Mouse (Mus musculus) hindlimb bud, embryonic 11.5 days (tissue): ENCODE measurements around the gene Cspg4.
A peak's percentile ranks its signal among the peaks of the same experiment; 100 is the strongest.

Experiments used
- DNase-seq: peaks from one replicate; pipeline ENCODE4 v3.0.0-alpha.2; 2012; ENCODE audit warnings: low read depth, low spot score; ENCODE audit errors: extremely low spot score

The Cspg4 gene

GRCm38 (mm10) chr9:56864832-56865231 is at the start of gene Cspg4:
Gene Cspg4 (plus strand): TSS chr9:56865033.
- DNase-seq = no peak

DNA sequence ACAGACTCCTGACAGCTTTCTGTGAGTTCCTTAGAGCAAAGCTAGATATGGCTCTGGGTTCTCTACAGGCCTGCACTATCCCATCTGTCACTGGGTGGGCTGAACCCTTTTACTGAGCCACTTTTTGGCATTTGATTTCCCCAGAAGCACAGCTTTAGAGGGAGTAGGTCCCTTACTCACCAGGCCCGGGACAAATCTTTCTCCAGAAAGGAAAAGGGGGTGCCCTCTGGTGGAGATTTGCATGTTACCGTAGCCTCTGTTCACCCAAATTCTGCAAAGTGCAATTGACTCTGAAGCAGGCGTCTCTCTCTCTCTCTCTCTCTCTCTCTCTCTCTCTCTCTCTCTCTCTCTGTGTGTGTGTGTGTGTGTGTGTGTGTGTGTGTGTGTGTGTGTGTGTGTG is 39.9 kb upstream of the Cspg4 start:
- DNase-seq = no peak

- no peak for DNase-seq
Observed at GRCm38 (mm10) chr9:56825476-56826213, 39.2 kb upstream of the Cspg4 start.

- no peak for DNase-seq
Observed at GRCm38 (mm10) chr9:56828146-56828545, 36.7 kb upstream of the Cspg4 start.

GRCm38 (mm10) chr9:56828841-56829240 is 36.0 kb upstream of the Cspg4 start:
- no peak for DNase-seq

GRCm38 (mm10) chr9:56830162-56830561 is 34.7 kb upstream of the Cspg4 start:
- DNase-seq = no peak

- DNase-seq = no peak
Observed at GRCm38 (mm10) chr9:56831904-56832303, 32.9 kb upstream of the Cspg4 start.

DNA sequence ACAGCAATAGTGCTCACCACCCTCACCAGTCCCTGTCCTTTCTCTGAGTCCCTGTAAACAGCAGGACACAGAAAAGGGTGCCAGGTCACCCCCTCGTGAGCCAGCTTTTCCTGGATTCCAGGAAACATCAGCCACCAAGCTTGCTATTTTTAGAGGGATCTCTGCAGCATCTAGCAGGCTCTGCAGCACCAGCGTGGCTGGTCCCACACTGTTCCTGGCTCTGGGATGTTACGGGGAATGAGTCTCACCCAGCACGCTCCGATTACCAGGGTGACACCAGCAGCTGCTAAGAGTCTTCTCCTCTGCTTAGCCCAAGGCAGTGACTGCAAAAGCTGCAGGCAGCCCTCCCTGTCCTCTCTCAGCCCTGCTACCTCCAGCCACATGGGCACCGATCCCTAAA is 31.9 kb upstream of the Cspg4 start:
- DNase-seq = no peak

- DNase-seq = no peak
Observed at GRCm38 (mm10) chr9:56835152-56835551, 29.7 kb upstream of the Cspg4 start.

GRCm38 (mm10) chr9:56840721-56841120 is 24.1 kb upstream of the Cspg4 start:
- no peak for DNase-seq

DNA sequence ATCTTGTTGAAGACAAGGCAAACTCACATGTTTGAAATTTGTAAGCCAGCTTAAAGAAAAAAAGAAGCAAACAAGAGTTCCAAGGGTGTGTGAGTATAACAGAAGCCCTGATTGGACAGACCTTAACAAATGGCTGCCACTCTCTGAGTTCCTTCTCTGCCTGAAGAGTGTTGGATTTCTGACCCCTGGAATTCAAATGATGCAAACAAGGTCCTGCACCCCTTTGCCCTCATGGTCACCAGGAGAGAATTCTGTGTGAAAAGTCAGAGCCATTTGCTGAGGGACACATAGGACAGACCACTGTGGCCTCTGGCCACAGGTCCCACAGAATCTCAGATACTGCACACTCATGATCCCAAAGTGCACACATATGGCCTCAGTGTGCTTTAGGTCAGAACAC is 23.0 kb upstream of the Cspg4 start:
- DNase-seq = no peak

- no peak for DNase-seq
Observed at GRCm38 (mm10) chr9:56842303-56842719, 22.5 kb upstream of the Cspg4 start.

GRCm38 (mm10) chr9:56843679-56844188 is 21.1 kb upstream of the Cspg4 start:
- DNase-seq = peak; percentile 86

- DNase-seq = no peak
Observed at GRCm38 (mm10) chr9:56844644-56845043, 20.2 kb upstream of the Cspg4 start.

DNA sequence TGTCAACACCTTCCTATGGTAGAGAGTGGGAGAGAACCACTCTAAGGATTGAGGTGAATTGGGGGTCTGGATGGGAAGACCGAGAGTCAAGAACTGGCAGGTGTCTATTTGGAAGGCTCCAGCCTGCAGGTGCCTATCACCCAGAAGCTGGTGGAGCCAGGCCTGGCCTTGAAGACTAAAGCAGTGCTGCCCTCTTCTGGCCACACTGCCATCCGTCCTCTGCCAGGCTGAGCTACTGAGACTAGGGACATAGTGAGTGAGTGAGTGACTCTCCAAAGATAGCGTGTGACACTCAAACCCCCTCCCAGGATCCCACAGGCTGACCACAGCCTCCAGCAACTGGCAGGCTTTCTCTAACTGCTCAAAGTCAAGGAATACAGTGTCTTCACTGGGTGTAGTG is 17.3 kb upstream of the Cspg4 start:
- no peak for DNase-seq

DNA sequence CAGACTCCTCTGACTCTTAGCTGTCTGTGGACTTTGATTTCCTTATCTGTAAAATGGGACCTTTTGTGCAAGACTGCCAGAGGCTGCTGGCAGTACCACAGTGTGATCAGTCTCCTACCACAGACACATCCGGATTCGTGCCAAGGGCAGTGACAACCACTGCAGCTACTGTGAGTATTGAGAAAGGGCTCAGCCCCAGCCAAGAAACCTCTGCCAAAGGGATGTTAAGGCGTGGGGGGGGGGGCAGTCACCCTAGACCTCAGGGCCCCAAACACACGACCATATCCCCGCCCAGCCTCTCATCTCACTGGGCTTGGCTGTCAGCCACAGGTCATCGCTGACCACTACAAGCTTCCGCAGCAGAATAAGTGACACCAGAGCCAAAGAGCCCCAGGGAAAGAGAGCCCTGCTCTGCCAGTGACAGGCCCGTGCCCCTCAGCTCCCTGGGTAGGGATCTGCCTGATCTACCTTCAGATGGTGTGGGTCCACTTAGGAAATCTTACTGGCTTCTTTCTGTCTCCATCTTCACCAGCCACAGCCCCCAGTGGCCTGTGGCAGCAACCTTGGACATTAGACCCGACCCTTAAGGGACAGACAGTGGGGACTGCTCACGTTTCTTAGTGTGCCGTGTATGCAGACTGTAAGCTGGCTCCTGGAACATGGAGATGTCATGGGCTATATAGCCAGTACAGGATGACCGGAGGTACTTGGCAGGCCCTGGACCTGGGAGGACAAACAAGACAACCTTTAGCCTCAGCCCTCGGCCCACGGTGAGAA is 14.5 kb upstream of the Cspg4 start:
- DNase-seq = no peak

GRCm38 (mm10) chr9:56850905-56851252 is 14.0 kb upstream of the Cspg4 start:
- no peak for DNase-seq

GRCm38 (mm10) chr9:56851778-56852177 is 13.1 kb upstream of the Cspg4 start:
- DNase-seq = no peak

DNA sequence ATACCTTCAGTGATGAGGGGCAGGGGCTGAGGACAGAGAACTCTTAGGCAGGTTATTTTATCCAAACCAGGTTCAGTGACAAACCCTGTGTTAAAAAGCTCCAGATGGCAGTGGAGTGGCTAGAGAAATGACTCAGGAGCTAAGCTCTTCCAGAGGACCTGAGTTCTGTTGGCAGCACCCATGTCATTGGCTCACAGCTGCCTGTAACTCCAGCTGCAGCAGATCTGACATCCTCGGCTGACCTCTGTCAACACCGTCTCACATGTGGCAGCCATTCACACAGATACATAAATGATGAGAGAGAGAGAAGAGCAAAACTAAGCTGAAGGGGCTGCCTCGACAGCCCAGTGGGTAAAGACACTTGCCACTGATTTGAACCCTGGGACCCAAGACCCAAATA is 7.4 kb upstream of the Cspg4 start:
- DNase-seq = no peak

GRCm38 (mm10) chr9:56860035-56860434 is 4.8 kb upstream of the Cspg4 start:
- no peak for DNase-seq

DNA sequence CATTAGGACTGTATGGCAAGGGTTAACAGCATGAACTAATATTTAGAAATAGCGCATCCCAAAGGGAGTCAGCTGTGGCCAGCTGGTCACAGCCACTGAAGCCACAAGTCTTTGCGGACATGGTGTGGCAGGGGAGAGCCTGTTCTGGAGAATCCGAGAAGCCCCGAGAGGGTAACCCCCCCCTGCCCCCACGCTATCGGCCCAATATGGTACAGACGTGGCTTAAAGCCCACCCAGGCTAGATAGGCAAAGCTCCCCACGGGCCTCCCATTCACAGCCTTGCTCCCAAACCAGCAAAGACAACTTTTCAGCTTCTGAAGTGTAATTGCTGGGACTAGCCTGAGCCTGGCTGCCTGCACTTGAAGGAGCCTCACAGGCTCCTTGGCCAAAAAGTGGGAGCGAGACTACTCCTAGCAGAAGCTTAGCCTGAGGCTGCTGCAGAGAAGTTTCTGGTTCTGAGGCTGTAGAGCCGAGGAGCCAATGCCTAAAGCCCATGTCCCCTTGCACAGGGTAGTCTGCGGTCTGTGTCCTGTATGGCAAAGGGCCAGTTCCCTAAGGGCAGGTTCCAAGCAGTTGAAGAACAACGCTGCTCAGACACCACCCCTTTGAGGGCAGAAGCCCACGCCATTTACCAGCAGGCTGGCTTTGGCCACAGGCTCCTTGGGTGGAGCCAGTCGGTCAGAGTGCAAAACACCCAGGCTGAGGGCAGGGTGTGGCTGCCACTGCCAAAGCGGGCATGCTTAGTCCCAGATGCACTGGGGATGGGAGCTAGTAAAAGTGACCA is 4.2 kb upstream of the Cspg4 start:
- DNase-seq = no peak

- DNase-seq = no peak
Observed at GRCm38 (mm10) chr9:56862863-56863262, 2.0 kb upstream of the Cspg4 start.
